Mouse (Mus musculus) liver, embryonic 13.5 days (tissue): ENCODE measurements around the gene Tanc2. TPM values are rescaled to one million over a fixed set of nuclear protein-coding genes. Genes with fewer than 3 reads are reported as not detected.

ENCODE experiments used
- microRNA-seq: library from miRNA; unstranded; fragments of <30 nt; microRNA quantifications from one replicate; pipeline ENCODE4, GENCODE M21; 2016
- polyA plus RNA-seq: library from polyadenylated mRNA; unstranded; fragments of >200 nt; fragmentation: Nextera tagmentation; extraction: Ambion mirVana; gene quantifications from 2 replicates; pipeline ENCODE4 v1.2.1, GENCODE M21; 2015

Tanc2 gene
- polyA plus RNA-seq, 1 experiment from 2014 or later, result 1.3 TPM

Small RNA genes within 50 kb of the gene (microRNA-seq; reads per million reads assigned to microRNA genes)
- gene Gm23990, result not detected

Other genes with a start within 250 kb of the Tanc2 start
- not detected in 2 replicates for gene March10, start 133.3 kb upstream of the Tanc2 start, polyA plus RNA-seq